Mouse (Mus musculus): Measurements from ENCODE around the gene Dock7. TPM values are rescaled to one million over a fixed set of nuclear protein-coding genes. Genes with fewer than 3 reads are reported as not detected.
"Not testable (repeated sequence)": the region's sequence is repeated elsewhere in the genome, so short reads cannot be mapped to it uniquely, and the experiment has no call there.

Dock7 gene
- polyA plus RNA-seq, 1 experiment from 2014 or later, result 40.8 TPM

DNA sequence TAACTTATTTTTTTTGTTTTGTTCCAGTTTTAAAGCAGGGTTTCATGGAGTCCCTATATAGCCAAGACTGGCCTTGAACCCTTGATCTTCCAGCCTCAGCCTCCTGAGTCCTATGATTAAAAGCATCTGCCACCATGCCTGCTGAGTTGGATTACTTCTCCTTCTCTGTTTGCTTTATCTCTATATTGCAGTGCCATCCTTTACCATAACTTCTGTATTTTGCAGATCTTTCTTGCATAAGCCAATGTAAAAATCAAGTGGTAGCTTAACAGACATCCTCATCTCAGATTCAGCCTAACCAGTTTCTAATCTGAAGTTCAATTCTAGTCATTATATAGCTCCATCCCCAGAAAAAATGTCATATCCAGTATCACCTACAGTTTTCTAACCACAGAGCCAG, 170.2 kb downstream of the Dock7 start:
- no peaks in the 10 kb centered on the region for H3K4me1 ChIP-seq (ENCODE audit: control insufficient read depth, insufficient read depth, low read depth, low read length)
- no peak overlapping the region for H3K9ac ChIP-seq (ENCODE audit: low read depth, low read length)
- no peak overlapping the region for H3K27ac ChIP-seq (ENCODE audit: low read depth, low read length)
- H3K9me3 ChIP-seq (ENCODE audit: control insufficient read depth, low read length), result no peaks in the 10 kb centered on the region
- H3K27me3 ChIP-seq (replicated peaks; ENCODE audit: control insufficient read depth, insufficient read depth, low read length), result no peaks in the 10 kb centered on the region
- ATAC-seq, result no peak
- H3K36me3 ChIP-seq (ENCODE audit: control insufficient read depth, insufficient read depth, low read length), result peaks cover 9% of the 10 kb centered on the region
- H3K4me3 ChIP-seq (ENCODE audit: low read length), result no peak overlapping the region
- no peak overlapping the region for H3K4me2 ChIP-seq (ENCODE audit: low read length)

DNA sequence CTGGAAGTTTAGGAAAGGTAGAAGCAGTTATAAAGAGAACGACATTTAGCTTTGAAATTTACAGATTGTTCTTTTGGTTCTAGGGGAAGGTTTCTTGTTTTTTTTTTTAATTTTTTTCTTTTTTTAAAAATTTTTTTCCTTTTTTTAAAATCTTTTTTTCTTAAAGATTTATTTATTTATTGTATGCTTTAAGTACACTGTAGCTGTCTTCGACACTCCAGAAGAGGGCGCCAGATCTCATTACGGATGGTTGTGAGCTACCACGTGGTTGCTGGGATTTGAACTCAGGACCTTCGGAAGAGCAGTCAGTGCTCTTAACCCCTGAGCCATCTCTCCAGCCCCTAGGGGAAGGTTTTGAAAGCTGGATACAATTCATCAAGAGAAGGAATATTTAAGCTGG, 182.5 kb downstream of the Dock7 start:
- not testable (repeated sequence) for ATAC-seq
- 94% methylated on average over 6 of the region's 6 CpGs for WGBS
- H3K36me3 ChIP-seq (ENCODE audit: control insufficient read depth, insufficient read depth, low read length), result peaks cover 36% of the 10 kb centered on the region

DNA sequence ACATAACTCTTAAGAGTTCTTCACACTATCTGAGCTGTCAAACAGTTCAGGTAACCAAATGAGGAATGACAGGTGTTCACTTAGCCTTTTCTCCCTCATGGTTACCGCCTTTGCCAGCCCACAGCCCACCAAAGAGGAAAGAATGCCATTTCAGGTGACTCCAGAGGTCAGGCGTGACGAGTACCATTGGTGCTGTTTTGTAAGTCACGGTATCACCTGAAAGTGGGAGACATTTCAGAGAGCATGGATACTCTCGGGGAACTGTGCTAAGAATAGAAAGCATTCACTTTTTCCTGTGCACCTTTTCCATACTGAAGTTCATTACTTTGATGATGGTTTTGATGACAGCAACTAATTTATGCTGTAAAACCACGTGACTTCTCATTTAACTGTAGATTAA, 184.7 kb downstream of the Dock7 start:
- H3K4me3 ChIP-seq (ENCODE audit: low read length), result no peak overlapping the region
- 88% methylated on average over 6 of the region's 6 CpGs for WGBS
- no peak overlapping the region for H3K9ac ChIP-seq (ENCODE audit: low read depth, low read length)
- no peak overlapping the region for H3K4me2 ChIP-seq (ENCODE audit: low read length)
- no peaks in the 10 kb centered on the region for H3K4me1 ChIP-seq (ENCODE audit: control insufficient read depth, insufficient read depth, low read depth, low read length)
- no peaks in the 10 kb centered on the region for H3K9me3 ChIP-seq (ENCODE audit: control insufficient read depth, low read length)
- no peak overlapping the region for H3K27ac ChIP-seq (ENCODE audit: low read depth, low read length)
- no peak for ATAC-seq
- no peaks in the 10 kb centered on the region for H3K27me3 ChIP-seq (replicated peaks; ENCODE audit: control insufficient read depth, insufficient read depth, low read length)
- H3K36me3 ChIP-seq (ENCODE audit: control insufficient read depth, insufficient read depth, low read length), result peaks cover 31% of the 10 kb centered on the region

More for the DNA sequence above, 182.5 kb downstream of the Dock7 start:
- not testable (repeated sequence) for H3K27ac ChIP-seq (ENCODE audit: low read depth, low read length); H3K9ac ChIP-seq (ENCODE audit: low read depth, low read length); H3K9me3 ChIP-seq (ENCODE audit: control insufficient read depth, low read length); H3K4me2 ChIP-seq (ENCODE audit: low read length); H3K4me3 ChIP-seq (ENCODE audit: low read length); H3K4me1 ChIP-seq (ENCODE audit: control insufficient read depth, insufficient read depth, low read depth, low read length); H3K27me3 ChIP-seq (replicated peaks; ENCODE audit: control insufficient read depth, insufficient read depth, low read length)

DNA sequence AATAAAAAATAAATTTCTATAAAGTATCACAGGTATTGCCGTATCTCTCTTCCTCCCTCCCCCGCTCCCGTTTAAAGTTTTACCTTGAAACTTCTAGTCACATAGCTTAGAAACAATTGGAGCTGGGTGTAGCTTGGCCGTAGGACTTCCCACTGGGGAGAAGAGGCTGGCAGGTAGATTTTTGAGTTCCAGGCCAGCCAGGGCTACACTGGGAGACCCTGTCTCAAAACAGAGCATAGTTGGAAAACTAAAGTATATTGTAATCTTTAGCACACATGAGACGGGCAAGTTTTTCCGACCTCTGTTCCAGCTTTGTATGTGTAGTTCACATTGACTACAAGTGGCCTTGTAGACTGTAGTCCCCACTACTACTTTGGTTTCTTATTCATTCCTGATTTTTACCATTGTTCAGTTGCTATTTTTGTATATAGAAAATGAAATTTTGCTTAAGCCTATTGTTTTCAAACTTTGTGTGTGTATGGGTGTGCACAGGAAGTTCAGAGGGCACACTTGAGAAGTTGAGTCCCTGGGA, 195.4 kb downstream of the Dock7 start:
- no peaks in the 10 kb centered on the region for H3K9me3 ChIP-seq (ENCODE audit: control insufficient read depth, low read length)
- no peak for ATAC-seq
- peaks cover 4% of the 10 kb centered on the region for H3K36me3 ChIP-seq (ENCODE audit: control insufficient read depth, insufficient read depth, low read length)
- no peak overlapping the region for H3K27ac ChIP-seq (ENCODE audit: low read depth, low read length)
- 20% methylated on average over 6 of the region's 6 CpGs for WGBS
- no peaks in the 10 kb centered on the region for H3K27me3 ChIP-seq (replicated peaks; ENCODE audit: control insufficient read depth, insufficient read depth, low read length)
- peaks cover 18% of the 10 kb centered on the region for H3K4me1 ChIP-seq (ENCODE audit: control insufficient read depth, insufficient read depth, low read depth, low read length)
- H3K4me2 ChIP-seq (ENCODE audit: low read length), result peak overlapping the region; percentile 65
- peak overlapping the region; percentile 17; the same call in 1 of the 2 replicates for H3K4me3 ChIP-seq (ENCODE audit: low read length)
- no peak overlapping the region for H3K9ac ChIP-seq (ENCODE audit: low read depth, low read length)

DNA sequence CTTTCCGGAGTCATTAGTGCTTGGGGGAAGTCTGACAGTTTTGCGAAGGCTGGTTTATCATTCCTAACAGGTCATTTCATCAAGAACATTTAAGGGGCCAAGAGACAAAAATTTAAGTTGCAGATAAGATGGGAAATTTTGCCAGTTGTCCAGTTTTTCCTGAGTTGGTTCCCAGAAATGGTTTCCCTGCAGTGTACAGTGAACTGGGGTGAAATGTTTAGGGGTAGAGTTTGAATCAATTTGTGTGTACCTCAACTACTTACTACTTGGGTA, 195.9 kb downstream of the Dock7 start:
- ATAC-seq, result no peak
- WGBS, result 0% methylated on average over 2 of the region's 2 CpGs

DNA sequence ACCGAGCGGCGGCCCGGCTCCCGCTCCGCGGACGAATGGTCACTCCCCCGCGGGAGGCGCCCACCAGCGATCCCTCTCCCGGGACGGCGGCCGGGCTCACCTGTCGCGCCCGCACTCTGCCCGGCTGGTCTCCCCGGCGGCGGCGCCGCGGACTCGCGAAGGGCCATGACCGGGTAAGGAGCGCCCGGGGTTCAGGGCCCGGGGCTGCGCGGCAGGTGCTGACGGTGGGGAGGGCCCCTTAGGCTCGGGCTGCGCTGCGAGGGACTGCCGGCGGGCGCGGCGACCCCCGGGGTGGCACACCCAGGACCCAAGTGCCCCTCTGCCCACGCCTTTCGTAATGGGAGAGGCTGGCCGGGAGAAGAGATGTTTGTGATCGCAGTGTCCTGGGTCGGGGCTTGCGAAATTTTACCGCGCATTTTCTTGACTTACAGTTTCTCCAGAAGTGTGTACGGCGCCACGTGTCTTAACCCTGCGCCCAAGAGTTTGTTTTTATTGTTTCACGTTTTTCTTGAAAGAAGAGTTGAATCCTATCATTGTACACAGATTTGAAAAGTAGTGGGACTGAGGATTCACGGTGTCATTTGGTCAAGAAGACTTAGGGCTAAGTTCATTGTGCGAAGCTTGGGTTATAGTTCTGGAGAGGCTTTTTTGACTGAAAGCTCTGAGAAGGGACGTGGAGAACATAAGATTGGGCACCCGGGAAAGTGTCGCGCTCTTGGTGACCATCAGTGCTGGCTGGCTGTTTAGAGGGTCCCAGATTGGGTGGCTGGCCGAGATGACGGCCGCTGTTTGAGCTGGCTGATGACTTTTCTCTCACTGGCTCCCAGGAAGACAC, 196.4 kb downstream of the Dock7 start:
- no peaks in the 10 kb centered on the region for H3K36me3 ChIP-seq (ENCODE audit: control insufficient read depth, insufficient read depth, low read length)
- ATAC-seq, result peak; percentile 19
- H3K4me2 ChIP-seq (ENCODE audit: low read length), result peak overlapping the region; percentile 65
- no peaks in the 10 kb centered on the region for H3K27me3 ChIP-seq (replicated peaks; ENCODE audit: control insufficient read depth, insufficient read depth, low read length)
- H3K9me3 ChIP-seq (ENCODE audit: control insufficient read depth, low read length), result 0 out of 2 replicates have a peak, but pooled peaks cover 3% of the 10 kb centered on the region
- H3K4me1 ChIP-seq (ENCODE audit: control insufficient read depth, insufficient read depth, low read depth, low read length), result peaks cover 18% of the 10 kb centered on the region
- peak overlapping the region; percentile 100 for H3K27ac ChIP-seq (ENCODE audit: low read depth, low read length)
- H3K9ac ChIP-seq (ENCODE audit: low read depth, low read length), result peak overlapping the region; percentile 70
- peak overlapping the region; percentile 70 for H3K4me3 ChIP-seq (ENCODE audit: low read length)
- WGBS, result under 1% methylated on average over 25 of the region's 66 CpGs

More for the DNA sequence above, 195.9 kb downstream of the Dock7 start:
- H3K27me3 ChIP-seq (replicated peaks; ENCODE audit: control insufficient read depth, insufficient read depth, low read length), result no peaks in the 10 kb centered on the region
- H3K36me3 ChIP-seq (ENCODE audit: control insufficient read depth, insufficient read depth, low read length), result no peaks in the 10 kb centered on the region
- H3K9ac ChIP-seq (ENCODE audit: low read depth, low read length), result peak overlapping the region; percentile 70; the same call in 1 of the 2 replicates
- H3K4me1 ChIP-seq (ENCODE audit: control insufficient read depth, insufficient read depth, low read depth, low read length), result peaks cover 18% of the 10 kb centered on the region
- no peaks in the 10 kb centered on the region for H3K9me3 ChIP-seq (ENCODE audit: control insufficient read depth, low read length)
- peak overlapping the region; percentile 70 for H3K4me3 ChIP-seq (ENCODE audit: low read length)
- peak overlapping the region; percentile 65 for H3K4me2 ChIP-seq (ENCODE audit: low read length)
- H3K27ac ChIP-seq (ENCODE audit: low read depth, low read length), result no peak overlapping the region

DNA sequence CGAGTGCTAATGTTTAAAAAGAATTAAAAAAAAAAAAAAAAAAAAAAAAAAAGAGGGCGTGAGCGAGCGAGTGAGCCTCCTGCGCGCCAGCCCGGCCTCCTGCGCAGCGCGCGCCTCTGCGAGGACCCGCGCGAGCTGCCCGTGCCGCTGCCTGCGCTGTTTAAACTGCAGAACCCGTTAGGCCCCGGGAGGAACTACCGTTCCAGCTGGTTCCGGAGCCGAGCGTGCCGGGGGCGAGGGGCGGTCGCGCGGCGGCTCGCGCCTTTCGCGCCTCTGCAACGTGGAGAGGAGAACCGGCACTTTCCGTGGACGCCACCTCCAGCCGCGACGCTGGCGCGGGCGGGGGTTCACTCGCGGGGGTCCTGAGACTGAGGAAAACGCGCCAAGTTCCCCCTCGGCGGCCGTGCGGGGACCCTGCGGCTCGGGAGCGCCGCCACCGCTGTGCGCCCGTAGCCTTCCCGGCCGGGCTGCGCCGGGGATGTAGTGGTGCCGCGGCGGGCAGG, 197.1 kb downstream of the Dock7 start, which contains the start of gene Usp1:
Gene Usp1, plus strand, starts transcription at position 243 of the 503 bp plus-strand sequence.
- Histone ChIP-seq H3K4me2 (ENCODE audit: low read length) (peak within 1 kb of the TSS; percentile 85), H3K9ac (ENCODE audit: low read depth, low read length) (peak within 1 kb of the TSS; percentile 85), H3K4me1 (ENCODE audit: control insufficient read depth, insufficient read depth, low read depth, low read length) (peaks cover 18% of the 10 kb centered on the region), H3K4me3 (ENCODE audit: low read length) (peak within 1 kb of the TSS; percentile 70), H3K36me3 (ENCODE audit: control insufficient read depth, insufficient read depth, low read length) (no peaks in the 10 kb centered on the region), H3K27ac (ENCODE audit: low read depth, low read length) (peak within 1 kb of the TSS; percentile 100), H3K27me3 (replicated peaks; ENCODE audit: control insufficient read depth, insufficient read depth, low read length) (no peaks in the 10 kb centered on the region), H3K9me3 (ENCODE audit: control insufficient read depth, low read length) (0 out of 2 replicates have a peak, but pooled peaks cover 3% of the 10 kb centered on the region)
- WGBS, result under 1% methylated on average over 61 of the region's 67 CpGs
- ATAC-seq, result peak; percentile 62

DNA sequence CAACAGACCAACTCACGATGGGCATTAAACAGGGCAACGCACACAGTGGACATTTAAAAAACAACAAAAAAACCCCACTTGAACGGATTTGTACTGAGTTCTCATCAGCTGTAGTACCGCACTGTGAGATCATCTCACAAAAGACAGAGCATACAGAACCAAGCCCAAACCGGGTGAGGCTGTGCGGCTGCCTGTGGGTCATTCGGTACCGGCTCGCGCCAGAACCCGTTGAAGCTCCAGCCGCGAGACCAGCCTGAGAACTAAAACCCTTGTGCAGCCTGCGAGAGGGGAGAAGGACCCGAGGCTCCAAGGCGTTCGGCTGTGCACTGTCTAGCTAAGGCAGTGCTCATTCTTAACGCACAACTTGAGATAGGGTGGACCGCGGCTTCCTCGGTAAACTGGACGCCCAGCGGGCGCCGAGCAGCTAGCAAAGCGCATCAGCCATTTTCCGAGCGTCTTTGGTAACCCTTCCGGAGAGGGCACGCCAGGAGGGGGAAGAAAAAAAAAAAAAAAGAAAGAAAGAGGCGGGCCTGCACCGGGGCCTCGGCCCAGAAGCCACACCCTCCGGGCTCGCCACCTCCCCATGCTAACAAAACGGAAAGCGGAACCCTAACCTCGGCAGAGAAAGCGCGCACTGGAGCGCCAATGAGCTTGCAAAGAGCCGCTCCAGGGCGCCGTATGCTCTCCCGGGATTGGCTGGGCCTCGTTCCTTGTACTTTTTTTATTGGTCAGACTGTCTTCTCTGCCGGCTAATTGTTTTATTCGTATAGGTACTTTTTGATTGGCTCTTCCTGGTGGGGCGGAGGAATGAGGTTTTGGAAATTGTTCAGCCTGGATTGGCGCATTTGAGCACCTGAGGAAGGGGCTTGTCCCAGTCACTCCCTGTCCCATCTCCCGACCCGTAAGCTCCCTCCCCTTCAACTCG, 197.8 kb downstream of the Dock7 start:
- peak overlapping the region; percentile 85 for H3K9ac ChIP-seq (ENCODE audit: low read depth, low read length)
- peak overlapping the region; percentile 85 for H3K4me2 ChIP-seq (ENCODE audit: low read length)
- peaks cover 18% of the 10 kb centered on the region for H3K4me1 ChIP-seq (ENCODE audit: control insufficient read depth, insufficient read depth, low read depth, low read length)
- peak; percentile 96 for ATAC-seq
- 0 out of 2 replicates have a peak, but pooled peaks cover 3% of the 10 kb centered on the region for H3K9me3 ChIP-seq (ENCODE audit: control insufficient read depth, low read length)
- under 1% methylated on average over 53 of the region's 53 CpGs for WGBS
- peak overlapping the region; percentile 100 for H3K27ac ChIP-seq (ENCODE audit: low read depth, low read length)
- H3K4me3 ChIP-seq (ENCODE audit: low read length), result peak overlapping the region; percentile 70
- H3K27me3 ChIP-seq (replicated peaks; ENCODE audit: control insufficient read depth, insufficient read depth, low read length), result no peaks in the 10 kb centered on the region
- no peaks in the 10 kb centered on the region for H3K36me3 ChIP-seq (ENCODE audit: control insufficient read depth, insufficient read depth, low read length)
